Comparison of ENCODE assay signal across 9 mouse cellular contexts in the genomic region with DNA sequence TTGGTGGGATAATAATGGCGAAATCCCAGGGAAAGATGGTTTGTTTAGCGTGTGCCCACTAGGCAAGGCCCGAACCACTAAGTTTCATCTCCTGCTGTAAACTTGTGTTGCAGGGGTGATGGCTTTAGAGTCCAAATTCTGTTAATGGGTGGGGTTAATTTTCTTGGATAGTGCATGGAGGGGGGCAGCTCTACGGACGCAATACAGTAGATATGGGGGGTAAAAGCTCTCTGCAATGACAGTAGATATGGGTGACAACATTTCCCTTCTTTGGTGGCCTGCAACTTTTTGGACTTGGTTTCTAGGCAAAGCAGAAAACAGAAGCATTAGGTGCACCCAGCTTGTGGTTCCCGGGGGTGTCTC. TPM values are rescaled to one million over a fixed set of nuclear protein-coding genes. Genes with fewer than 3 reads are reported as not detected.
A peak's percentile ranks its signal among the peaks of the same experiment; 100 is the strongest.
DNase-seq lines count a peak whose midpoint lies in the region; ATAC-seq and TF ChIP-seq lines count a peak whose summit lies in the region.
"Had no signal": no experiment of that assay in that cellular context is flagged by ENCODE, and none has a peak within 500 bp of the region (broad histone marks: within the 10 kb centered on the region; RNA-seq: fewer than 3 reads in every experiment).

No protein-coding gene starts in this region.

- H3K9ac ChIP-seq in hindbrain, embryonic 12.5 days, result peak overlapping the region; percentile 83
- peak overlapping the region; percentile 76 for H3K9ac ChIP-seq in midbrain, embryonic 12.5 days (replicated peaks)

- WGBS in kidney, adult 2 months, result 60% methylated on average over 6 of the region's 6 CpGs
- WGBS in bone marrow, adult 2 months, result 13% methylated on average over 6 of the region's 6 CpGs
- 71% methylated on average over 6 of the region's 6 CpGs for WGBS in hindbrain, embryonic 12.5 days
- WGBS in midbrain, embryonic 12.5 days, result 66% methylated on average over 6 of the region's 6 CpGs

- H3K4me3 ChIP-seq in kidney, adult 2 months (ENCODE audit: insufficient read depth, low read depth, low read length), result peak overlapping the region; percentile 75
- peak overlapping the region; percentile 60 for H3K4me3 ChIP-seq in bone marrow, adult 2 months (replicated peaks; ENCODE audit: control insufficient read depth, low read depth, low read length)
- H3K4me3 ChIP-seq in hindbrain, embryonic 12.5 days, result peak overlapping the region; percentile 73
- peak overlapping the region; percentile 63 for H3K4me3 ChIP-seq in midbrain, embryonic 12.5 days

- H3K4me2 ChIP-seq in hindbrain, embryonic 12.5 days (replicated peaks), result peak overlapping the region; percentile 95
- peak overlapping the region; percentile 83 for H3K4me2 ChIP-seq in midbrain, embryonic 12.5 days (replicated peaks)

- no peak for TF ChIP-seq POLR2A in kidney, adult 2 months (IDR thresholded peaks at IDR 0.05; ENCODE audit: low read depth, low read length)
- TF ChIP-seq POLR2A in bone marrow, adult 2 months (IDR thresholded peaks at IDR 0.05; ENCODE audit: borderline replicate concordance, control insufficient read depth, low read depth, low read length), result no peak

- no peaks in the 10 kb centered on the region for H3K27me3 ChIP-seq in kidney, adult 2 months (replicated peaks; ENCODE audit: control insufficient read depth, insufficient read depth, low read length)
- peaks cover 54% of the 10 kb centered on the region for H3K27me3 ChIP-seq in hindbrain, embryonic 12.5 days
- H3K27me3 ChIP-seq in midbrain, embryonic 12.5 days, result peaks cover 66% of the 10 kb centered on the region

- no peaks in the 10 kb centered on the region for H3K9me3 ChIP-seq in hindbrain, embryonic 12.5 days (replicated peaks)
- no peaks in the 10 kb centered on the region for H3K9me3 ChIP-seq in midbrain, embryonic 12.5 days

- DNase-seq in kidney, adult 2 months, result no peak
- DNase-seq in kidney, adult 8-10 months, result no peak
- no peak for DNase-seq in cerebellum, postnatal 14 days
- DNase-seq in thymus, postnatal 4 days, result no peak

- H3K4me1 ChIP-seq in kidney, adult 2 months (ENCODE audit: control insufficient read depth, insufficient read depth, low read length), result no peaks in the 10 kb centered on the region; the same call in 1 of the 2 replicates
- peaks cover 2% of the 10 kb centered on the region; the same call in 1 of the 2 replicates for H3K4me1 ChIP-seq in bone marrow, adult 2 months (ENCODE audit: control insufficient read depth, insufficient read depth, low read length)
- H3K4me1 ChIP-seq in hindbrain, embryonic 12.5 days, result peaks cover 27% of the 10 kb centered on the region
- H3K4me1 ChIP-seq in midbrain, embryonic 12.5 days, result peaks cover 12% of the 10 kb centered on the region

- ATAC-seq in hindbrain, embryonic 12.5 days (ENCODE audit: low FRiP score), result no peak
- ATAC-seq in midbrain, embryonic 12.5 days (ENCODE audit: low FRiP score, low read depth), result no peak
- no peak for ATAC-seq in megakaryocyte-erythroid progenitor cell, adult 5-6 weeks (replicated peaks; ENCODE audit: low FRiP score, low TSS enrichment, poor library complexity, severe bottlenecking)

- H3K36me3 ChIP-seq in kidney, adult 2 months (ENCODE audit: control insufficient read depth, insufficient read depth, low read length), result no peaks in the 10 kb centered on the region
- H3K36me3 ChIP-seq in hindbrain, embryonic 12.5 days, result no peaks in the 10 kb centered on the region
- no peaks in the 10 kb centered on the region for H3K36me3 ChIP-seq in midbrain, embryonic 12.5 days

- peak overlapping the region; percentile 90 for H3K27ac ChIP-seq in kidney, adult 2 months (ENCODE audit: insufficient read depth, low read depth, low read length)
- peak overlapping the region; percentile 93 for H3K27ac ChIP-seq in bone marrow, adult 2 months (ENCODE audit: control insufficient read depth, insufficient read depth, low read depth, low read length, poor library complexity)
- H3K27ac ChIP-seq in hindbrain, embryonic 12.5 days, result no peak overlapping the region
- H3K27ac ChIP-seq in midbrain, embryonic 12.5 days (replicated peaks), result no peak overlapping the region

- no peak for TF ChIP-seq CTCF in kidney, adult 2 months (conservative IDR thresholded peaks at IDR 0.05; ENCODE audit: insufficient read depth, insufficient read length, low read depth, low read length)
- no peak for TF ChIP-seq CTCF in bone marrow, adult 2 months (IDR thresholded peaks at IDR 0.05; ENCODE audit: control insufficient read depth, insufficient read depth, low read length)

RNA-seq across cellular contexts. Expression of a gene that starts 0.8 kb away (rescaled TPM):
- polyA plus RNA-seq in kidney, adult 2 months (2012; rRNA removed), result 80.2 and 90.1 TPM in 2 replicates
- polyA plus RNA-seq in bone marrow, adult 2 months (2011; ENCODE audit: insufficient read depth, insufficient read length, low replicate concordance, missing spikeins), result 12.4 and 32.0 TPM in 2 replicates
- polyA plus RNA-seq in hindbrain, embryonic 12.5 days (2016; fragmentation: Nextera tagmentation; extraction: Ambion mirVana), result 128 and 132 TPM in 2 replicates
- 104 and 105 TPM in 2 replicates for polyA plus RNA-seq in midbrain, embryonic 12.5 days (2016; fragmentation: Nextera tagmentation; extraction: Ambion mirVana)
- 33.8 and 42.9 TPM in 2 replicates for total RNA-seq in megakaryocyte-erythroid progenitor cell, adult 5-6 weeks (2014; fragmentation: Nextera tagmentation)
- total RNA-seq in megakaryocyte-erythroid progenitor cell, adult 5-6 weeks (2017), result 25.3 and 38.1 TPM in 2 replicates

RNA-seq across cellular contexts. Expression of a gene that starts 18.5 kb away (rescaled TPM):
- polyA plus RNA-seq in kidney, adult 2 months (2012; rRNA removed), result 0.81 and 1.0 TPM in 2 replicates
- not detected in 2 replicates for polyA plus RNA-seq in bone marrow, adult 2 months (2011; ENCODE audit: insufficient read depth, insufficient read length, low replicate concordance, missing spikeins)
- 2.4 and 2.9 TPM in 2 replicates for polyA plus RNA-seq in hindbrain, embryonic 12.5 days (2016; fragmentation: Nextera tagmentation; extraction: Ambion mirVana)
- polyA plus RNA-seq in midbrain, embryonic 12.5 days (2016; fragmentation: Nextera tagmentation; extraction: Ambion mirVana), result 0.47 and 0.60 TPM in 2 replicates
- 0.35 TPM in 1 of 2 replicates, not detected in the other for total RNA-seq in megakaryocyte-erythroid progenitor cell, adult 5-6 weeks (2014; fragmentation: Nextera tagmentation)
- not detected in 2 replicates for total RNA-seq in megakaryocyte-erythroid progenitor cell, adult 5-6 weeks (2017)
- total RNA-seq: gastrocnemius, postnatal 14 days had no signal

RNA-seq across cellular contexts. Expression of a gene that starts 25.0 kb away (rescaled TPM):
- 48.3 and 57.5 TPM in 2 replicates for polyA plus RNA-seq in kidney, adult 2 months (2012; rRNA removed)
- 0.61 TPM in 1 of 2 replicates, not detected in the other for polyA plus RNA-seq in bone marrow, adult 2 months (2011; ENCODE audit: insufficient read depth, insufficient read length, low replicate concordance, missing spikeins)
- polyA plus RNA-seq in hindbrain, embryonic 12.5 days (2016; fragmentation: Nextera tagmentation; extraction: Ambion mirVana), result 0.82 and 2.3 TPM in 2 replicates
- 0.26 TPM in 1 of 2 replicates, not detected in the other for polyA plus RNA-seq in midbrain, embryonic 12.5 days (2016; fragmentation: Nextera tagmentation; extraction: Ambion mirVana)
- 2.9 and 5.7 TPM in 2 replicates for total RNA-seq in megakaryocyte-erythroid progenitor cell, adult 5-6 weeks (2014; fragmentation: Nextera tagmentation)
- 2.2 and 3.1 TPM in 2 replicates for total RNA-seq in megakaryocyte-erythroid progenitor cell, adult 5-6 weeks (2017)

Comparison
In these comparisons a context has a peak if more than half of its experiments do, and no peak if none do; other contexts are left out.
1. H3K27ac ChIP-seq: peak in kidney, adult 2 months (single experiment) and bone marrow, adult 2 months (single experiment); none in hindbrain, embryonic 12.5 days (single experiment) and midbrain, embryonic 12.5 days (single experiment).
2. RNA of a gene that starts 25.0 kb away (polyA plus RNA-seq): 48.3 to 57.5 TPM in kidney, adult 2 months; 0.82 to 2.3 TPM in hindbrain, embryonic 12.5 days, 0.61 TPM in bone marrow, adult 2 months and 0.26 TPM in midbrain, embryonic 12.5 days; every median in the first group is over 10 times any median in the second.
3. Peak in every context shown above with its lines, with median percentiles within 50 percentile points of each other: H3K4me3 ChIP-seq.